Mouse (Mus musculus): Measurements from ENCODE around the gene Ctf1.

DNA sequence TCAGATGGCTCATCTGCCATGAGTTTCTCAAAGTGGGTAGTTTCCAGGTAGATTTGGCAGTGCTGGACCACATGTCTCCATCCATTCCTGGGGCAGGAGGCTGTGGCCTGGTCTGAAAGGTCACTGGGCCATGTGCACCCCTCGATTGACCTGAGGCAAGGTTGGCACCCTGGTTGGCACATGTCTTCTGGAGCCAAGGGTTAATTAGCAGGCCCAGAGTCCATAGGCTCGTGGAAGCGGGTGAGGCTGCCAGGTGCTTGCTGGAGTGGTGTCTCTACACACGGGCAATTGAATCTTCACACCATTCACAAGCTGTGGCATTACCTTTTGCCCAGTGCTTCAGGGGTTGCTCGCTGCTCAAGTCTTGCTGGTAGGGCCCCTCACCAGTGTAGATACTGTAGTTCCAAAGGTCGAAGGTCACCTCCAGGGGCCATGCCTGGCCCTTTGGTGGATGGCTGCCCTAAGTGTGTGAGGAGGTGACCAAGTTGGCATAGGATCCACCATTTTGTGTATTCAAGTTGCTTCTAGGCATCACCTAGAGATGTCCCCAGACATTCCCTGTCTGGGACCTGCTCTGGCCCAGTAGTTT is 46.4 kb upstream of the Ctf1 start:
- TF ChIP-seq CTCF (IDR thresholded peaks at IDR 0.05; ENCODE audit: low read depth, low read length) (no peak), GATA2 (IDR thresholded peaks at IDR 0.05; ENCODE audit: borderline replicate concordance, low read depth, low read length) (no peak)

Data from G1E (cell line).